Mouse (Mus musculus): ENCODE results near the gene Crybb1.

Crybb1 gene

GRCm38 (mm10) chr5:112255426-112255825 is at the start of gene Crybb1:
TSS of gene Crybb1 (plus strand) at chr5:112255815.
- in situ Hi-C loops (cut with MboI; ENCODE audit: unreplicated experiment in 2 of 2): loop anchor here in 1 of 2 experiments (25.0 kb wide), 2 partner anchors 882 to 1532 kb away; no protein-coding TSS in a partner anchor

GRCm38 (mm10) chr5:112206543-112207255 is 48.9 kb upstream of the Crybb1 start:
- in situ Hi-C loops (cut with MboI; ENCODE audit: unreplicated experiment in 2 of 2): loop anchor here in 1 of 2 experiments (25.0 kb wide), 1 partner anchor 856 kb away; the partner anchor contains the start of gene Crybb2

DNA sequence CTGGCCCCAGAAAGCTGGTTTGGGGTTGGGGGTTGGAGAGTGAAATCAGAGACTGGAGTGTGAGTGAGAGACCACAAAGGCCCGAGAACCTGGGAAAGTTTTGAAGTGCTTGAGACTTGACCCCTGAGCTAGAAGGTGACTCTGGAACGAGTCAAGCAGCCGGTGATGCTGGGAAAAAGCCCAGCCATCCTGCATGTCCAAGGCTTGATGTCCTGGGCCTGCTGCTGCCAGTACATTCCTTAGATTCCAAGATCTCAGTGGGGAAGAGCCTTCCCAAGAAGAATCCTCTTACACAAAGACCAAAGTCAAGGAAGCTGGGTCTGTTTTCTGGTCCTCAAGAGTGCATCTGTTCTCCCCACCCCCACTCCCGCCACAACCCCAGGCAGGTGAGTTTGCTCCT is 47.3 kb upstream of the Crybb1 start:
- in situ Hi-C loops (cut with MboI; ENCODE audit: unreplicated experiment in 2 of 2): loop anchor here in 1 of 2 experiments (25.0 kb wide), 1 partner anchor 854 kb away; the partner anchor contains the start of gene Crybb2

DNA sequence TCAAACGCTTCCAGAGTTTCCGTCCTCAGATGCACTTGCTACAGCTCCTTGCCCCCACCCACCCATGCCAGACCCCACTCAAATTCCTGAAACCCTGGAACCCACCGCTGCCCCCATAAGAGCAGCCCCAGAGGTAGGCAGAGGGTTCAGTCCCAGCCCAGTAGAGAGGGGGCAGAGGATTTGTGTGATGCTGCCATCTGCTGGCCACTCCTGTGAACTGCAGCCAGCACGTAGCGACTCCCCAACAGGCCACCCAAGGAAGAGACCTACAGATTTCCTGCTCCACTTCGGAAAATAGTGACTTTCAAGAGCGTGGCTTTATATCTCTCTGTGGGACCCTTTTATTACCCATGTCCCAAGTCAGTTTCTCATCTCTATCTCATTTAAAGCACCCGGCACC is 45.5 kb upstream of the Crybb1 start:
- in situ Hi-C loops (cut with MboI; ENCODE audit: unreplicated experiment in 2 of 2): loop anchor here (5.0 to 25.0 kb wide), 3 partner anchors 217 to 852 kb away; partner anchors contain the start of gene Crybb2 (in 1 of the 2)

GRCm38 (mm10) chr5:112211911-112212310 is 43.7 kb upstream of the Crybb1 start:
- in situ Hi-C loops (cut with MboI; ENCODE audit: unreplicated experiment in 2 of 2): loop anchor here (5.0 to 25.0 kb wide), 3 partner anchors 215 to 850 kb away; partner anchors contain the start of gene Crybb2 (in 1 of the 2)

DNA sequence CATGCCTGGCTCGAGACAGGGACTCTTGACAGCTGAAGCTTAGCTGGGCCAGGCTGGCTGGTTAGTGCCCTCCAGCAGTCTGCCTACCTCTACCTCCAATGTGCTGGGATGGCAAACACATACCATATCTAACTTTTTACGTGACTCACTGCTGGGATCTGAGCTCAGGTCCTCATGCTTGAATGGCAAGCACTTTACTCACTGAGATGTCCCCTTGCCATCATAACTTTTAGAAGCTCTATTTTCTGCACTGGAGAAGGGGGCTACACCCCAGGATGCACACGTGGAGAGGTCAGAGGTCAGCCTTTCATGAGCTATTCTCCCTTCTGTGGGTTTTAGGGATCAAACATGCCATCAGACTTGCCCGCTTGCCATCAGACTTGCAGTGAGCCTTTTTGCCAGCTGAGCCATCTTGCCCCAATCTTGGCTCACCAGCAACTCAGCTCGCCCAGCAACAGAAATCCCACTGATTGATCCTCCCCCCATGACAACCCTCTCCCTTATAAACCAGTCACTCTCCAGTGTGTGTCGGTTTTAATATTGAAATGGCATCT is 42.8 kb upstream of the Crybb1 start:
- in situ Hi-C loops (cut with MboI; ENCODE audit: unreplicated experiment in 2 of 2): loop anchor here (5.0 to 25.0 kb wide), 3 partner anchors 215 to 850 kb away; partner anchors contain the start of gene Crybb2 (in 1 of the 2)

DNA sequence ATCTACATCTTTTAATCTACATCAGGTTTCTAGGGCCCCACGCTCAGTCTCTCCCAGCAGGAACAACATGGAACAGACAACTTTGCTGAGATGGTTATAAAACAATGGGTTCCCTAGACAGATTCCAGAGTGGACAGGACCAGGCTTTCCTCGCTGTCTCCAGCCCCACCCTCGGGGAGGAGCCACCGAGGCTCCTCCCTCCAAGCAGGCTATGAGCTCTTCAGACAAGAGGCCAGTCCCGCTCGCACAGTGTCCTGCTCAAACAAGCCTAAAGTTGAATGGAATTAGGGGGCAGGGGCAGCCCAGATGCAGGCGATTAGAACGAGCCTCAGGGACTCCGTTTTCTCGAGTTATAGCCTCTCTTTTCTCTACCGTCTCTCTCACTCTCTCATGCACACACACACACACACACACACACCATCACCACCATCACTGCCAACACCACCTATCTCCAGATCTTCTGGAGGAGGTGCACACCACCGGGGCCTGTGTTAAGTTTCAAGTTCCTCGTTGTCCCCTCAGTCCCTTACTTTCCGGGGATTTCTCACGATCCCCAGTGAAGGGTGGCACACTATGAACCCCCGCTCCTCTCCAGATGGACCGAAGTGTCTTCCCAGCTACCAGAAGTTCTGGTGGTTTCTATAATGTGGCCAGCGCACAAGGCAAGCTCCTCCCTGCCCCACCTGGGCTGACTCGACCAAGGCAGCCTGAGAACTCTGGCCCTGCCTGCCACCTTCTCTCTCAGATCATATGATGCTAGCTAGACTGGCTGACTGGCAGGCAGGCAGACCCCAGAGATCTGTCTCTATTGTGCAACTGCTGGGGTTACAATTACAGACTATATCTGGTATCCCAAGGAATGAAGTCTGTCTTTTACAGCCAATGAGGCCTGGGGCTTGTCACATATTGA is 42.0 kb upstream of the Crybb1 start:
- in situ Hi-C loops (cut with MboI; ENCODE audit: unreplicated experiment in 2 of 2): loop anchor here (5.0 to 25.0 kb wide), 3 partner anchors 214 to 849 kb away; partner anchors contain the start of gene Crybb2 (in 1 of the 2)

DNA sequence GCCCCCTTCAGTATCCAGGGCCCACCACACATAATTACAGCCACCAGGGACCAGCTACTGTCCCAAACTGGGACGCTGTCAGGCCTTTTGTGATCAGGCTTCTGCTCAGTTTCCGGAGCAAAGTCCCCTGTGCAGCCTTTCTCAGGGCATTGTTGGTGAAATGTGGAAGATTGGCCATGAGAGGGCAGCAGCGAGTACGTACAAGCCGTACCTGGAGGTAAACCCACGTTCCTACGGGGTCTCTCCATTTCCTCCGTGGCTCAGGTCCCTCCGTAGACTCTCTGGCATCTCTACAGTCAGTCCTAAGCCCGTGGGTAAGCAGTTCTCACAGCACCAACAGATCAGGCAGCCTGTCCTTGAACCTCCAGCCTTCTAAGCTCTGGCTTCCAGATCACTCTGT is 41.2 kb upstream of the Crybb1 start:
- in situ Hi-C loops (cut with MboI; ENCODE audit: unreplicated experiment in 2 of 2): loop anchor here (5.0 to 25.0 kb wide), 3 partner anchors 213 to 848 kb away; partner anchors contain the start of gene Crybb2 (in 1 of the 2)

- in situ Hi-C loops (cut with MboI; ENCODE audit: unreplicated experiment in 2 of 2): loop anchor here (10.0 to 25.0 kb wide), 2 partner anchors 839 to 847 kb away; partner anchors contain the start of gene Crybb2 (in 1 of the 2)
Observed at GRCm38 (mm10) chr5:112215291-112215751, 40.3 kb upstream of the Crybb1 start.

DNA sequence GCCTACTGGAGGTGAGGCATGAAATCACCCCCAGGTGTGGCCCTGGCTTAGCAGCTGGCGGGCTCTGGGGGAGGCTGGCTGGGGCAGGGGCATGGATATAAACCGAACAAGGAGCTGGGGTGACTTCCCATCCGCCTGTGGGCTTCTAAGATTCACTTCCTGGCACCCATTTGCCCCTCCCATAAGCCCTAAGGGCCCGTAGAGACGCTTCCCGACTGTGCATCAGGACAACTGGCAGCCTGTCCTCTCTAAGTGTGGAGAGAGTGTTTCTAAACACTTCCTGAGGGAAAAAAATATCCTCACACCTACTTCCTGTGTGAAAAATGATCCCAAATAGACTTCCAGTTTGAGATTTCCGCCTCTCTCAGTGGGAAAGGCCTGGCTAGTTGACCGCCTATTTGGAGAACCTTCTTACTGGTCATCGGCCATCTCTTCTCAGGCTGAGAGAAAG is 39.8 kb upstream of the Crybb1 start:
- in situ Hi-C loops (cut with MboI; ENCODE audit: unreplicated experiment in 2 of 2): loop anchor here (10.0 to 25.0 kb wide), 2 partner anchors 839 to 846 kb away; partner anchors contain the start of gene Crybb2 (in 1 of the 2)

DNA sequence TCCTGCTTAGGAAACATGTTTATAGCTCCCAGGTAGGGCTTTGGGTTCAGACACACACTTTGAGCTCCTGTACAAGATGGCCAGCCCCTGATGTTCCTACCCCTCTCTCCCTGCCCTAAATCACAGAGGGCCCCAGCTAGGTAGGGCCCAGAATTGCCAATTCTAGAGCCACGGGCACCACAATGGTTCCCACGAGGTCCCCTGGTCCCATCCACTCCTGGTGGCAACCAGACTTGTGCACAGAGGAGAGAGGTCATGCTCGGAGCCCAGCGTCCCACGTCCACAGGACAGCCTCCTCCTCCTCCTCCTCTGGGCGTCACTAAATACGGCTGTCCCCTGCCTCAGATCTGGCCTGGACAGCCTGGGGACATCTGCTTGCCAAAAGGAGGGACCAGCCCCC is 39.3 kb upstream of the Crybb1 start:
- in situ Hi-C loops (cut with MboI; ENCODE audit: unreplicated experiment in 2 of 2): loop anchor here (10.0 to 25.0 kb wide), 2 partner anchors 838 to 846 kb away; partner anchors contain the start of gene Crybb2 (in 1 of the 2)

DNA sequence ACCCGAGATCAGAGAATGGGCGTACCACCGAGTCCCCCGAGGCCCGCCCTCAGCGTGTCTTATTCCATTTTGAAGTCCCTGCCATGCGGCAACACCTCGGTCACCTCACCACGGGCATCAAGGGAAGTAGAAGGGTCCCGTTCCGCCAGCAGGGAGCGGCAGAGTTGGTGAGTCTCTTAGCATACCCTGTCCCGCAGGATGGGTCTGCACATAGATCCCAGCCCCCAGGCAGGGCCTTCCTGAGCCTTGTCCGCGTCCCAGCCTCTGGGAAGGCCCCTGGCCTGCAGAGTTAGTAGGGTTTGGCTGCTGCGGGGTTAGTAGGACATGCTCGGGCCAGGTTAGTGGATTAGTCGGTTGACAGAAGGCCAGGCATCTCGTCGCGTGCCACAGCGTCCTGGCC is 38.6 kb upstream of the Crybb1 start:
- in situ Hi-C loops (cut with MboI; ENCODE audit: unreplicated experiment in 2 of 2): loop anchor here (10.0 to 25.0 kb wide), 2 partner anchors 838 to 845 kb away; partner anchors contain the start of gene Crybb2 (in 1 of the 2)

- in situ Hi-C loops (cut with MboI; ENCODE audit: unreplicated experiment in 2 of 2): loop anchor here (10.0 to 25.0 kb wide), 2 partner anchors 836 to 844 kb away; partner anchors contain the start of gene Crybb2 (in 1 of the 2)
Observed at GRCm38 (mm10) chr5:112218679-112219078, 36.9 kb upstream of the Crybb1 start.

GRCm38 (mm10) chr5:112219398-112219797 is 36.2 kb upstream of the Crybb1 start:
- in situ Hi-C loops (cut with MboI; ENCODE audit: unreplicated experiment in 2 of 2): loop anchor here (10.0 to 25.0 kb wide), 2 partner anchors 835 to 843 kb away; partner anchors contain the start of gene Crybb2 (in 1 of the 2)

- in situ Hi-C loops (cut with MboI; ENCODE audit: unreplicated experiment in 2 of 2): loop anchor here in 1 of 2 experiments (25.0 kb wide), 1 partner anchor 842 kb away; the partner anchor contains the start of gene Crybb2
Observed at GRCm38 (mm10) chr5:112220203-112220602, 35.4 kb upstream of the Crybb1 start.

- in situ Hi-C loops (cut with MboI; ENCODE audit: unreplicated experiment in 2 of 2): no loop called here
Observed at GRCm38 (mm10) chr5:112225591-112225990, 30.0 kb upstream of the Crybb1 start.

DNA sequence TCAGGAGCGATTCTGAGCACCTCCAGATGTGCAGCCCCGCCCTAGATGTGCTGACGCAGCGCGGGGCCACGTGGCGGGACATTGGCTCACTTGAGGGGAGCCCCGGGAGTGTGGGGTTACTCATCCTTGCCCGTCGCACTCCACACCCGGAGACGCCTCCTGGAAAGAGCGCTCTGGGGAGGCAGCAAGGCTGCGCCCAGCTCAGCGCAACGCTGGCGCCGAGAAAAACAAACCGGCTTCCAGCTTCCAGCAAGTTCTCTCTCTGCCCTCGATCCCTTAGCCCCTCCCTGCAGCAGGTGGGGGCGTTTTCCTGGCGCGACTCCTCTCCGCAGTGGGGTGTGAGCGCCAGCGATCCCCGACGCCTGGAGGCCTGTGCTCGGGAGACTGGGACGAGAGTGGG is 28.3 kb upstream of the Crybb1 start:
- in situ Hi-C loops (cut with MboI; ENCODE audit: unreplicated experiment in 2 of 2): no loop called here

DNA sequence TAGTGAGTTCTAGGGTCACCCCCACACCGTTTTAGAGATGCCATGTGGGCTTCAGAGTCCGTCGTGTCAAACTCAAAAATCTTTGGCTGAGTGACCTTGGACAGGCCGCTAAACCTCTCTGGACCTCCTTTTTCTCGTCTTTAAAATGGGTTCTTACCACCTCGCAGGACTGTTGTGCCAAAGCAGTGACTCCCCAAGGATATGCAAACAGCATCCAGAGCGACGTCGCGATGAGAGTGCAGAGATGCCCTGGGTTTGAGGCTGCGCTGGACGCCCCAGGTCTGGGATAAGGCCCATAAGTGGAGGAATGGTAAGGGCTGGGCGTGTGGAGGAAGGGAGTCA is 27.7 kb upstream of the Crybb1 start:
- in situ Hi-C loops (cut with MboI; ENCODE audit: unreplicated experiment in 2 of 2): no loop called here

DNA sequence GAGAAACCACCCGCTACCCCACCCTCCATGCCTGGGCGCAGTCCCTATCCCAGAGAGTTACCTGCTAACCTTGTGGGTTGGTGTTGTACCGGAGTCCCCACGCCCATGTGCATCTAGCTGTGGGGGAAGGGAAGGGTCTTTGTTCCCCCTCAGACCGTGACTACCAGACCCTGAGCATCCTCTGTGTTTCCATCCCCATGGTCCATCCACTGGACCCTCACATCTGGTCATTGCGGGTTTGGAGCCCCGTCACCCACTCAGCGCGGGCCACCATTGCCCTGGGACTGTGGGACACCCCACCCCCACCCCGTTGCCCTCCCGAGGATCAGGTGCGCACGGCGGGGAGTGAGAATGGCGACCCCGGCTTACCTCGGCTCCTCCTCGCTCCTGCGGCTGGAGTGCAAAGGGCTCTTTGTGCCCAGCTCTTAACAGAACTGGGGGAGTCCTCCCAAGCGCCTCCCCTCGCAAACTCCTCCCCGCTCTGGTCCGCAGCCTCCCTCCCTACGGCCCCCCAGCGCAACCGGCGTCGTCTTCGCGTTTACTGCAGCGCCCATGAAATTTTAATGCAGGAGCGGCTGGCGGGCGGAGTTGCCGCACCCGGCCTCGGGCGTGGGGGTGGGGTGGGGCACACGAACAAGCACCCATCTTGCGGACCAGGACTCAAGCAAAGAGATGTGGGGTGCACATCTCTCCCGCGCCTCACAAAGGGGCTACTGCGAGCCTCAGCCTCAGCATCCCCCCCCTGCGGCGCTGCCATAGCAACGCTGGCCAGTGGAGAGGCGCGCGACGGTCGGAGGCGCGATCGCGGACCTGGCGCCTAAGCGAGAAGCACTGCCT is 27.2 kb upstream of the Crybb1 start:
- in situ Hi-C loops (cut with MboI; ENCODE audit: unreplicated experiment in 2 of 2): no loop called here

Measured in v-Abl transformed pro-B cells (cell line).